Mouse (Mus musculus): Measurements from ENCODE around the gene Olfr1437.
"Not testable (repeated sequence)": the region's sequence is repeated elsewhere in the genome, so short reads cannot be mapped to it uniquely, and the experiment has no call there.

Olfr1437 gene

GRCm38 (mm10) chr19:12325001-12325400 is at the start of gene Olfr1437:
Gene Olfr1437, minus strand, starts transcription at chr19:12325101.
- no peak for DNase-seq

DNA sequence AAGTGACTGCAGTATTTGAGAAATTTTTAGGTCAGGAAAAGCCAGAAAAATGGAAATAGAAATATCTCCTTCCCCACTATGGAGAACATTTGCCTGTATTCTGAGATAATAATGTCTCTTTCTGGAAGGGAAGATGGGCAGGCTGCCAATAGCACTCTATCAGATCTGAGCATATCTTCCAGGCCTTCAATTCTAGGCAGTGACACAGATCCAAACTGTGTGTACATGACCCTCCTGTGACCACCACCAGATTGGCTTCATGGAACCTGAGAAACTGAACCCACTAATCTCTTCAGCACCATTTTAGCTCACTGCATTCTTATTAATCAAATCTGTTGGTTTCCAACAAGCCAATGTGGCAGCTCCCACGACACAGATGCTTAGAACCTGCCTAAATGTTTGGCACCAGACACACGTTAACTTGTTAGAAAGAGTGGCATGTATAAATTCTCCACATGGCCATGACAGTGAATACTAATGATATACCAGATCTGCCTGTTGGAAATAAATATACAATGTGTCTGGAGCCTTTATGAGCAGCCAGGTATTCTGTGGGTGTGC is 49.6 kb upstream of the Olfr1437 start:
- peak; percentile 16 to 42 for DNase-seq

- DNase-seq: no peak
Observed at GRCm38 (mm10) chr19:12373004-12373403, 48.1 kb upstream of the Olfr1437 start.

GRCm38 (mm10) chr19:12335810-12336209 is 10.9 kb upstream of the Olfr1437 start, which contains the start of gene Olfr1438-ps1:
Gene Olfr1438-ps1, minus strand, starts transcription at chr19:12335910.
- DNase-seq: no peak

- not testable (repeated sequence) for DNase-seq
Observed at GRCm38 (mm10) chr19:12299030-12299429, 25.9 kb downstream of the Olfr1437 start, which contains the start of gene Olfr1436. Gene Olfr1436, minus strand, starts transcription at chr19:12299130.

DNA sequence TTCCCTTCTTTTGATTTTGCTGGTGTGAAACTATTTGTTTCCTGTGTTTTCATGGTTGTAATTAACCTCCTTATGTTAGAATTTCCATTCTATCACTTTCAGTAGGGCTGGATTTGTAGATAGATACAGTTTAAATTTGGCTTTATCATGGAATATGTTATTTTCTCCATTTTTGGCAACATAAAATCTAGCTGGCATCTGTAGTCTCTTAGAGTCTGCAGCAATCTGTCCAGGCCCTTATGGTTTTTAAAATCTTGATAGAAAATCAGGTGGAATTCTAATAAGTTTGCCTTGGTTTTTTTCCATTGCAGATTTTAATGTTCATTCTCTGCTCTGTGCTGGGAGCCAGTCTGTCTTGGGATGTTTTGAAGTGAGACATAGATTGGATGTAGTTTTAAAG is 31.9 kb downstream of the Olfr1437 start:
- no peak for DNase-seq

GRCm38 (mm10) chr19:12279554-12279953 is 45.3 kb downstream of the Olfr1437 start, which contains the start of gene Olfr1434:
Gene Olfr1434, plus strand, starts transcription at chr19:12279854.
- DNase-seq: no peak

Measured in cerebellum, postnatal 10 days (tissue).